Mouse (Mus musculus): Measurements from ENCODE around the gene 6430531B16Rik. TPM values are rescaled to one million over a fixed set of nuclear protein-coding genes. Genes with fewer than 3 reads are reported as not detected.

6430531B16Rik gene
- polyA plus RNA-seq, 1 experiment from 2014 or later: not detected

DNA sequence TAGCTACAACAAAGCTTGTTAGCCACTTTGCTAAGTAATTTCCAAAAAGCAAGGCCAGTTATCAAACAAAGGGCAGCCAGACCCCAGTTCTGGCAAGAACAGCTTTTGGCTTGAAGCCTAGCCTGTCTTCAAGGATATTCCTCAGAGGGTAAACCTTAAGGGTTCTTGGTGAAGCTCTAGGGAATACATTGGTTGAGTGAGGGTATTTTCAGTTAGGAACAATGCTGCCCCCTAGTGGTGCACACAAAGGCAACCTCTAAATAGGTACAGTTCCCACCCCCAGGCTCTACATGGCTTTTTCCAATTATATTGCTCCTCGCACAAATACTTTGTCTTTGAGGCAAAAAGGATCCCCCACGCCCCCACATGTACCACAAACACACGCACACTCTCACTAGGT is 16.1 kb upstream of the 6430531B16Rik start:
- WGBS: 33% methylated on average over 3 of the region's 3 CpGs
- peaks cover 55% of the 10 kb centered on the region for H3K36me3 ChIP-seq (ENCODE audit: control insufficient read depth, insufficient read depth, low read length)
- H3K27ac ChIP-seq (replicated peaks in 1 of 2; ENCODE audit: control insufficient read depth in 1 of 2, insufficient read depth in 1 of 2, low read depth in 2 of 2, low read length in 2 of 2): no peak overlapping the region
- ATAC-seq (ENCODE audit: insufficient number of reproducible peaks, insufficient read depth, low FRiP score, low read depth): no peak
- H3K27me3 ChIP-seq (ENCODE audit: control insufficient read depth, insufficient read depth, low read length): 0 out of 2 replicates have a peak, but pooled peaks cover 3% of the 10 kb centered on the region
- no peaks in the 10 kb centered on the region for H3K4me1 ChIP-seq (ENCODE audit: control insufficient read depth in 2 of 2, insufficient read depth in 2 of 2, low read length in 2 of 2)
- no peak overlapping the region for H3K4me3 ChIP-seq (ENCODE audit: control insufficient read depth in 1 of 2, insufficient read depth in 1 of 2, low read depth in 1 of 2, low read length in 2 of 2)
- no peaks in the 10 kb centered on the region for H3K9me3 ChIP-seq (ENCODE audit: control insufficient read depth, low read length)
- no peak overlapping the region for H3K4me2 ChIP-seq (ENCODE audit: low read length)
- no peak overlapping the region for H3K9ac ChIP-seq (ENCODE audit: low read length)

- ATAC-seq (ENCODE audit: insufficient number of reproducible peaks, insufficient read depth, low FRiP score, low read depth): no peak
- WGBS: 69% methylated on average over 4 of the region's 4 CpGs
- 0 out of 2 replicates have a peak, but pooled peaks cover 3% of the 10 kb centered on the region for H3K27me3 ChIP-seq (ENCODE audit: control insufficient read depth, insufficient read depth, low read length)
- no peak overlapping the region for H3K27ac ChIP-seq (replicated peaks in 1 of 2; ENCODE audit: control insufficient read depth in 1 of 2, insufficient read depth in 1 of 2, low read depth in 2 of 2, low read length in 2 of 2)
- H3K36me3 ChIP-seq (ENCODE audit: control insufficient read depth, insufficient read depth, low read length): peaks cover 50% of the 10 kb centered on the region
- no peaks in the 10 kb centered on the region for H3K9me3 ChIP-seq (ENCODE audit: control insufficient read depth, low read length)
- no peak overlapping the region for H3K4me2 ChIP-seq (ENCODE audit: low read length)
- H3K9ac ChIP-seq (ENCODE audit: low read length): no peak overlapping the region
- no peak overlapping the region for H3K4me3 ChIP-seq (ENCODE audit: control insufficient read depth in 1 of 2, insufficient read depth in 1 of 2, low read depth in 1 of 2, low read length in 2 of 2)
- H3K4me1 ChIP-seq (ENCODE audit: control insufficient read depth in 2 of 2, insufficient read depth in 2 of 2, low read length in 2 of 2): no peaks in the 10 kb centered on the region
Observed at GRCm38 (mm10) chr7:139994202-139994601, 15.6 kb upstream of the 6430531B16Rik start.

DNA sequence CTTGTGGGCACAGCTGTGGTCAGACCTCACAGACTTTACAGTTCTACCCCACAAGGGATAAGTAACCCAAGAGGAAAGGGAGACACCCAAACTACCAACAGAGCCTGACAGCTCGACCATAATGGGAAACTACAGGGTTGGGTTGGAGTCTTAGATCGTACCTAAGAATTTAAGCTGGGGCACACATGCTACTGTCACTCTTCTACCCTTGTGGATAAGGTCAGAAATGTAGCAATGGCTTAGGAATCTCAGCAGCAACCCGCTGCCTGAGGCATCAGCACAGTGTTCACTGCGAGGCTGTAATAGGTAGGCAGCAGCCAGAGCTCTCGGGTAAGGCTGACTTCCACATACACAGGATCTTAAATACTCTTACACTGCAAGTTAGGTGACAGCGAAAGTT is 15.0 kb upstream of the 6430531B16Rik start:
- Histone ChIP-seq H3K4me1 (ENCODE audit: control insufficient read depth in 2 of 2, insufficient read depth in 2 of 2, low read length in 2 of 2) (no peaks in the 10 kb centered on the region), H3K36me3 (ENCODE audit: control insufficient read depth, insufficient read depth, low read length) (peaks cover 44% of the 10 kb centered on the region), H3K9ac (ENCODE audit: low read length) (no peak overlapping the region), H3K4me3 (ENCODE audit: control insufficient read depth in 1 of 2, insufficient read depth in 1 of 2, low read depth in 1 of 2, low read length in 2 of 2) (no peak overlapping the region), H3K4me2 (ENCODE audit: low read length) (no peak overlapping the region), H3K9me3 (ENCODE audit: control insufficient read depth, low read length) (no peaks in the 10 kb centered on the region), H3K27me3 (ENCODE audit: control insufficient read depth, insufficient read depth, low read length) (0 out of 2 replicates have a peak, but pooled peaks cover 4% of the 10 kb centered on the region), H3K27ac (replicated peaks in 1 of 2; ENCODE audit: control insufficient read depth in 1 of 2, insufficient read depth in 1 of 2, low read depth in 2 of 2, low read length in 2 of 2) (no peak overlapping the region)
- no peak for ATAC-seq (ENCODE audit: insufficient number of reproducible peaks, insufficient read depth, low FRiP score, low read depth)
- WGBS: 85% methylated on average over 6 of the region's 6 CpGs

GRCm38 (mm10) chr7:139992406-139992805 is 13.9 kb upstream of the 6430531B16Rik start, which contains the start of gene Adam8:
Gene Adam8, minus strand, starts transcription at chr7:139992562.
- Histone ChIP-seq H3K4me2 (ENCODE audit: low read length) (no peak within 1 kb of the TSS), H3K36me3 (ENCODE audit: control insufficient read depth, insufficient read depth, low read length) (peaks cover 32% of the 10 kb centered on the region), H3K27ac (replicated peaks in 1 of 2; ENCODE audit: control insufficient read depth in 1 of 2, insufficient read depth in 1 of 2, low read depth in 2 of 2, low read length in 2 of 2) (no peak within 1 kb of the TSS), H3K27me3 (ENCODE audit: control insufficient read depth, insufficient read depth, low read length) (0 out of 2 replicates have a peak, but pooled peaks cover 13% of the 10 kb centered on the region), H3K9me3 (ENCODE audit: control insufficient read depth, low read length) (no peaks in the 10 kb centered on the region), H3K9ac (ENCODE audit: low read length) (no peak within 1 kb of the TSS), H3K4me3 (ENCODE audit: control insufficient read depth in 1 of 2, insufficient read depth in 1 of 2, low read depth in 1 of 2, low read length in 2 of 2) (no peak within 1 kb of the TSS), H3K4me1 (ENCODE audit: control insufficient read depth in 2 of 2, insufficient read depth in 2 of 2, low read length in 2 of 2) (no peaks in the 10 kb centered on the region)
- no peak for ATAC-seq (ENCODE audit: insufficient number of reproducible peaks, insufficient read depth, low FRiP score, low read depth)
- WGBS: 16% methylated on average over 7 of the region's 7 CpGs

GRCm38 (mm10) chr7:139990864-139991394 is 12.4 kb upstream of the 6430531B16Rik start:
- Histone ChIP-seq H3K4me3 (ENCODE audit: control insufficient read depth in 1 of 2, insufficient read depth in 1 of 2, low read depth in 1 of 2, low read length in 2 of 2) (no peak overlapping the region), H3K4me1 (ENCODE audit: control insufficient read depth in 2 of 2, insufficient read depth in 2 of 2, low read length in 2 of 2) (no peaks in the 10 kb centered on the region), H3K27me3 (ENCODE audit: control insufficient read depth, insufficient read depth, low read length) (peaks cover 20% of the 10 kb centered on the region), H3K36me3 (ENCODE audit: control insufficient read depth, insufficient read depth, low read length) (peaks cover 18% of the 10 kb centered on the region), H3K9me3 (ENCODE audit: control insufficient read depth, low read length) (no peaks in the 10 kb centered on the region), H3K27ac (replicated peaks in 1 of 2; ENCODE audit: control insufficient read depth in 1 of 2, insufficient read depth in 1 of 2, low read depth in 2 of 2, low read length in 2 of 2) (no peak overlapping the region), H3K9ac (ENCODE audit: low read length) (no peak overlapping the region), H3K4me2 (ENCODE audit: low read length) (no peak overlapping the region)
- WGBS: 71% methylated on average over 8 of the region's 8 CpGs
- no peak for ATAC-seq (ENCODE audit: insufficient number of reproducible peaks, insufficient read depth, low FRiP score, low read depth)

DNA sequence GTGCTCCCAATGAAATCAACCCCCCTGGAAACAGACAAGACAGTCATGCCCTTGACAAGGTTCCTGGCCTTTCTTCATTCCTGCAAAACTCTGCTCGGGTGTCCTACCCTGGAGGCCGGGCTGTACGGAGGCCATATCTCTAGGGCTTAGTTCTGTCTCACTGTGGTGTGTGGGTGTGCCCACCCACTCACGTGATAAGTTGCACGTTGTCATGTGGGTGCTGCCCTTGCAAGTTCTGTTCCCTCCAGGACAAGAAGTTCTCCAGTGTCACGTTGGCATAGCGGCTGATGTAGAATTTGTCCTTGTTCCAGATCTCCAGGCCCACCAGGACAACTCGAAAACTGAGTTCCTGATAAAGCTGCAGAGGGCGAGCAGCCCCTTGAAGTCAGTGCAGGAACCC is 9.7 kb upstream of the 6430531B16Rik start:
- Histone ChIP-seq H3K4me1 (ENCODE audit: control insufficient read depth in 2 of 2, insufficient read depth in 2 of 2, low read length in 2 of 2) (no peaks in the 10 kb centered on the region), H3K9ac (ENCODE audit: low read length) (no peak overlapping the region), H3K9me3 (ENCODE audit: control insufficient read depth, low read length) (no peaks in the 10 kb centered on the region), H3K4me3 (ENCODE audit: control insufficient read depth in 1 of 2, insufficient read depth in 1 of 2, low read depth in 1 of 2, low read length in 2 of 2) (no peak overlapping the region), H3K4me2 (ENCODE audit: low read length) (no peak overlapping the region), H3K27me3 (ENCODE audit: control insufficient read depth, insufficient read depth, low read length) (peaks cover 24% of the 10 kb centered on the region), H3K27ac (replicated peaks in 1 of 2; ENCODE audit: control insufficient read depth in 1 of 2, insufficient read depth in 1 of 2, low read depth in 2 of 2, low read length in 2 of 2) (no peak overlapping the region), H3K36me3 (ENCODE audit: control insufficient read depth, insufficient read depth, low read length) (no peaks in the 10 kb centered on the region)
- ATAC-seq (ENCODE audit: insufficient number of reproducible peaks, insufficient read depth, low FRiP score, low read depth): no peak
- WGBS: 75% methylated on average over 9 of the region's 9 CpGs

DNA sequence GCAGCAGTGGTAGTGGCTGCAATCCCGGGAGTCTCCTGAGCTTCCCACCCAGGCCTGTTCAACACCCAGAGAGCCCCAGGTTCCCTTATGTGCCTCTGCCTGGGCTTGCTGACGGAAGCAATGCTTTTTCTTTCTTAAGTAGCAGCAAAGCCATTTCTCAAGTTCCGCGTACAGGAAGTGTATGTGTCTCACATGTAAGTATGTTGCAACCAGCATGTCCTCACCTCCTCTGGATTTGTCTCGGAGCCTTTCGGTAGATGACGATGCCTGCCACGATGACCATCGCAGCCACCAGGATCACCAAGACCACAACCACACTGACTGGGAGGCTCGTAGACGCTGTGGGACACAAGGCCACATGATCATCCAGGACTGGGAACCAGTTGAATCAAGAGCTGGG is 6.0 kb upstream of the 6430531B16Rik start:
- Histone ChIP-seq H3K4me3 (ENCODE audit: control insufficient read depth in 1 of 2, insufficient read depth in 1 of 2, low read depth in 1 of 2, low read length in 2 of 2) (no peak overlapping the region), H3K9ac (ENCODE audit: low read length) (no peak overlapping the region), H3K36me3 (ENCODE audit: control insufficient read depth, insufficient read depth, low read length) (no peaks in the 10 kb centered on the region), H3K27me3 (ENCODE audit: control insufficient read depth, insufficient read depth, low read length) (peaks cover 29% of the 10 kb centered on the region), H3K4me1 (ENCODE audit: control insufficient read depth in 2 of 2, insufficient read depth in 2 of 2, low read length in 2 of 2) (no peaks in the 10 kb centered on the region), H3K4me2 (ENCODE audit: low read length) (no peak overlapping the region), H3K9me3 (ENCODE audit: control insufficient read depth, low read length) (no peaks in the 10 kb centered on the region), H3K27ac (replicated peaks in 1 of 2; ENCODE audit: control insufficient read depth in 1 of 2, insufficient read depth in 1 of 2, low read depth in 2 of 2, low read length in 2 of 2) (no peak overlapping the region)
- 90% methylated on average over 11 of the region's 11 CpGs for WGBS
- no peak for ATAC-seq (ENCODE audit: insufficient number of reproducible peaks, insufficient read depth, low FRiP score, low read depth)

DNA sequence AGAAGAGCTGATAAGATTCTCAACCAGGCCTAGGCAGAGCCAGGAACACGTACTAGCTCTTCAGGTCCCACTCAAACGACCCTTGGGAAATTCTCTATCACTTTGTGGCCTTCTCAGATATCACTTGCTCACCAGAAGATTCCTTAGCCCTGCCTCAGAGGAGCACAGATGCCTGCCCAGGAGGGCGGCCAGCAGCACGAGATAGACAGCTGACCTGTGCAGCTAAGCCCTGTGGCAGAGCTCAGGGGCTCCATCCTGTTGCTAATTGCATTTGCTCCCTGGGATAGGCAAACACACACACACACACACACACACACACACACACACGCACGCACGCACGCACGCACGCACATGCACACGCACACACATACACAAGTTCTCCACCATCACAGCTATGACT is 3.5 kb upstream of the 6430531B16Rik start:
- Histone ChIP-seq H3K9ac (ENCODE audit: low read length) (no peak overlapping the region), H3K9me3 (ENCODE audit: control insufficient read depth, low read length) (no peaks in the 10 kb centered on the region), H3K4me1 (ENCODE audit: control insufficient read depth in 2 of 2, insufficient read depth in 2 of 2, low read length in 2 of 2) (peaks cover 0 to 10% of the 10 kb centered on the region in 2 experiments; a peak in 2 of 4 replicates), H3K27ac (replicated peaks in 1 of 2; ENCODE audit: control insufficient read depth in 1 of 2, insufficient read depth in 1 of 2, low read depth in 2 of 2, low read length in 2 of 2) (no peak overlapping the region), H3K36me3 (ENCODE audit: control insufficient read depth, insufficient read depth, low read length) (no peaks in the 10 kb centered on the region), H3K4me3 (ENCODE audit: control insufficient read depth in 1 of 2, insufficient read depth in 1 of 2, low read depth in 1 of 2, low read length in 2 of 2) (no peak overlapping the region), H3K27me3 (ENCODE audit: control insufficient read depth, insufficient read depth, low read length) (peaks cover 26% of the 10 kb centered on the region), H3K4me2 (ENCODE audit: low read length) (no peak overlapping the region)
- WGBS: 66% methylated on average over 11 of the region's 11 CpGs
- no peak for ATAC-seq (ENCODE audit: insufficient number of reproducible peaks, insufficient read depth, low FRiP score, low read depth)

Measured in heart, embryonic 14.5 days (tissue).